Mouse (Mus musculus) MEL (cell line): ENCODE measurements at regions not wholly inside any gene's neighbourhood (a gene's known extent, or its start where the extent isn't known, plus 50 kb on each side); places are given as distances from the start of the nearest gene placed in this dataset.
A peak's percentile ranks its signal among the peaks of the same experiment; 100 is the strongest.

ENCODE experiments used
- DNase-seq: peaks from one replicate; pipeline ENCODE4 v3.0.0; 2011; ENCODE audit warnings: low read depth, low spot score
- H3K27ac ChIP-seq: 2 replicates; pipeline ENCODE4 v1.5.1; 2012; ENCODE audit warnings: low read depth, mild to moderate bottlenecking, control low read depth, low read length, moderate library complexity; ENCODE audit not compliant: control insufficient read depth
- H3K27me3 ChIP-seq, 2 experiments: fragments of 150-350 bp in 1 of 2; sonication (generic) in 1 of 2; 2 replicates each; pipeline ENCODE4 v1.6.1; 2012; ENCODE audit warnings: low read length in 2 of 2, mild to moderate bottlenecking in 2 of 2, improper control_type of control experiment in 1 of 2, moderate library complexity in 1 of 2; ENCODE audit not compliant: insufficient read depth in 2 of 2, control insufficient read depth in 1 of 2
- H3K36me3 ChIP-seq, 2 experiments: 2 replicates each; pipeline ENCODE4 v1.6.1; 2012 to 2014; ENCODE audit warnings: low read length in 2 of 2, improper control_type of control experiment in 1 of 2, inconsistent platforms in 1 of 2, mild to moderate bottlenecking in 1 of 2; ENCODE audit not compliant: insufficient read depth in 2 of 2, control insufficient read depth in 1 of 2
- H3K4me1 ChIP-seq, 2 experiments: fragments of 150-350 bp in 1 of 2; sonication (generic) in 1 of 2; 2 replicates each; pipeline ENCODE4 v1.6.1; 2012; ENCODE audit warnings: low read length in 2 of 2, improper control_type of control experiment in 1 of 2, mild to moderate bottlenecking in 1 of 2; ENCODE audit not compliant: insufficient read depth in 2 of 2, control insufficient read depth in 1 of 2
- H3K4me3 ChIP-seq, 2 experiments: fragments of 150-350 bp in 1 of 2; sonication (generic) in 1 of 2; 2 replicates each; pipeline ENCODE4 v1.5.1; 2012; ENCODE audit warnings: low read depth in 2 of 2, low read length in 2 of 2, mild to moderate bottlenecking in 2 of 2, moderate library complexity in 2 of 2, control low read depth in 1 of 2, improper control_type of control experiment in 1 of 2; ENCODE audit not compliant: control insufficient read depth in 1 of 2, insufficient read depth in 1 of 2
- H3K79me2 ChIP-seq: 2 replicates; pipeline ENCODE4 v1.6.1; 2012; ENCODE audit warnings: mild to moderate bottlenecking, low read length, moderate library complexity; ENCODE audit not compliant: control insufficient read depth, poor library complexity, insufficient read depth
- H3K9ac ChIP-seq: 2 replicates; pipeline ENCODE4 v1.6.1; 2012; ENCODE audit warnings: low read depth, mild to moderate bottlenecking, control low read depth, low read length, moderate library complexity; ENCODE audit not compliant: control insufficient read depth, poor library complexity, severe bottlenecking
- H3K9me3 ChIP-seq: fragments of 150-350 bp; sonication (generic); replicated peaks from 2 replicates; pipeline ENCODE4 v1.6.1; 2012; ENCODE audit warnings: mild to moderate bottlenecking, low read length, improper control_type of control experiment, moderate library complexity; ENCODE audit not compliant: insufficient read depth
- CHD2 ChIP-seq: IDR thresholded peaks from 2 replicates; pipeline ENCODE4 v1.6.1; 2011; ENCODE audit warnings: low read length, improper control_type of control experiment
- E2F4 ChIP-seq: IDR thresholded peaks from 2 replicates; pipeline ENCODE4 v1.6.1; 2011; ENCODE audit warnings: low read depth, low read length, improper control_type of control experiment, borderline replicate concordance
- EP300 ChIP-seq, 2 experiments: IDR thresholded peaks; 2 replicates each; pipeline ENCODE4 v1.6.1; 2011; ENCODE audit warnings: improper control_type of control experiment in 2 of 2, low read length in 2 of 2, low read depth in 1 of 2, mild to moderate bottlenecking in 1 of 2
- GATA1 ChIP-seq: IDR thresholded peaks from 2 replicates; pipeline ENCODE4 v1.6.1; 2011; ENCODE audit warnings: low read depth, low read length, improper control_type of control experiment
- HCFC1 ChIP-seq: IDR thresholded peaks from 2 replicates; pipeline ENCODE4 v1.6.1; 2012; ENCODE audit warnings: low read depth, mild to moderate bottlenecking, inconsistent platforms, low read length, improper control_type of control experiment, moderate library complexity
- JUND ChIP-seq: IDR thresholded peaks from 2 replicates; pipeline ENCODE4 v1.6.1; 2011; ENCODE audit warnings: low read depth, mild to moderate bottlenecking, improper control_type of control experiment, low read length
- KAT2A ChIP-seq: conservative IDR thresholded peaks from 2 replicates; pipeline ENCODE4 v1.6.1; 2012; ENCODE audit warnings: low read depth, low read length, improper control_type of control experiment, inconsistent platforms
- MAFK ChIP-seq: IDR thresholded peaks from 2 replicates; pipeline ENCODE4 v1.6.1; 2011; ENCODE audit warnings: low read depth, mild to moderate bottlenecking, low read length, improper control_type of control experiment, borderline replicate concordance
- MEF2A ChIP-seq: IDR thresholded peaks from 2 replicates; pipeline ENCODE4 v1.6.1; 2014; ENCODE audit warnings: low read depth, mild to moderate bottlenecking, inconsistent platforms, low read length, improper control_type of control experiment; ENCODE audit not compliant: poor library complexity, insufficient replicate concordance, severe bottlenecking; ENCODE audit errors: extremely low read depth
- MXI1 ChIP-seq: IDR thresholded peaks from 2 replicates; pipeline ENCODE4 v1.6.1; 2011; ENCODE audit warnings: mild to moderate bottlenecking, low read depth, low read length, improper control_type of control experiment
- RAD21 ChIP-seq: IDR thresholded peaks from 2 replicates; pipeline ENCODE4 v1.6.1; 2011; ENCODE audit warnings: mild to moderate bottlenecking, low read depth, low read length, improper control_type of control experiment
- RCOR1 ChIP-seq: IDR thresholded peaks from 2 replicates; pipeline ENCODE4 v1.6.1; 2012; ENCODE audit warnings: low read depth, mild to moderate bottlenecking, inconsistent platforms, low read length, improper control_type of control experiment
- SIN3A ChIP-seq: IDR thresholded peaks from 2 replicates; pipeline ENCODE4 v1.6.1; 2012; ENCODE audit warnings: low read length, improper control_type of control experiment, inconsistent platforms
- TAL1 ChIP-seq: IDR thresholded peaks from 2 replicates; pipeline ENCODE4 v1.6.1; 2012; ENCODE audit warnings: mild to moderate bottlenecking, inconsistent platforms, low read length, moderate library complexity, mixed read lengths
- TBP ChIP-seq: IDR thresholded peaks from 2 replicates; pipeline ENCODE4 v1.8.0; 2011; ENCODE audit warnings: low read depth, low read length, improper control_type of control experiment
- USF1 ChIP-seq: IDR thresholded peaks from 2 replicates; pipeline ENCODE4 v1.6.1; 2014; ENCODE audit warnings: low read depth, mild to moderate bottlenecking, inconsistent platforms, low read length, improper control_type of control experiment, moderate library complexity
- ZMIZ1 ChIP-seq: IDR thresholded peaks from 2 replicates; pipeline ENCODE4 v1.6.1; 2012; ENCODE audit warnings: low read depth, mild to moderate bottlenecking, inconsistent platforms, low read length, improper control_type of control experiment, moderate library complexity
- ZNF384 ChIP-seq: IDR thresholded peaks from 2 replicates; pipeline ENCODE4 v1.6.1; 2012; ENCODE audit warnings: low read depth, mild to moderate bottlenecking, inconsistent platforms, low read length, improper control_type of control experiment

- TF ChIP-seq TAL1 (no peak), RAD21 (no peak), CHD2 (no peak), E2F4 (no peak), KAT2A (0 out of 2 replicates have a peak, but pooled peaks have one; percentile 45)
These were observed 71.4 kb upstream of the Wnt7b start (continued) for GRCm38 (mm10) chr15:85653421-85654401.

GRCm38 (mm10) chr15:85654791-85655190, 72.5 kb upstream of the Wnt7b start:
- H3K27ac ChIP-seq, result no peak overlapping the region
- H3K4me1 ChIP-seq, result peaks cover 9 to 25% of the 10 kb centered on the region in 2 experiments
- H3K36me3 ChIP-seq, result peaks cover 0 to 18% of the 10 kb centered on the region in 2 experiments; a peak in 2 of 4 replicates
- H3K27me3 ChIP-seq, result no peaks in the 10 kb centered on the region
- H3K4me3 ChIP-seq, result peak overlapping the region in 1 of 2 experiments; percentile 83; a peak in 1 of 4 replicates
- TF ChIP-seq MEF2A (no peak), TBP (no peak), ZNF384 (no peak), GATA1 (no peak), E2F4 (no peak), JUND (no peak), RCOR1 (no peak), CHD2 (no peak), EP300 (IDR thresholded peaks at IDR 0.05; ENCODE audit: low read depth in 1 of 2, low read length in 2 of 2) (no peak), MXI1 (no peak), MAFK (no peak), TAL1 (no peak), SIN3A (no peak), HCFC1 (no peak), USF1 (no peak), ZMIZ1 (no peak)
- TF ChIP-seq, all 39 proteins: peak for 0
- Histone ChIP-seq H3K9me3 (no peaks in the 10 kb centered on the region), H3K9ac (no peak overlapping the region), H3K79me2 (peaks cover 32% of the 10 kb centered on the region)
- DNase-seq, result no peak
